Mouse (Mus musculus) kidney, adult 11 months (tissue): Measurements from ENCODE around the gene Dnmbp.

Experiments used
- DNase-seq: peaks from one replicate; pipeline ENCODE4 v3.0.0; 2022

The Dnmbp gene

DNA sequence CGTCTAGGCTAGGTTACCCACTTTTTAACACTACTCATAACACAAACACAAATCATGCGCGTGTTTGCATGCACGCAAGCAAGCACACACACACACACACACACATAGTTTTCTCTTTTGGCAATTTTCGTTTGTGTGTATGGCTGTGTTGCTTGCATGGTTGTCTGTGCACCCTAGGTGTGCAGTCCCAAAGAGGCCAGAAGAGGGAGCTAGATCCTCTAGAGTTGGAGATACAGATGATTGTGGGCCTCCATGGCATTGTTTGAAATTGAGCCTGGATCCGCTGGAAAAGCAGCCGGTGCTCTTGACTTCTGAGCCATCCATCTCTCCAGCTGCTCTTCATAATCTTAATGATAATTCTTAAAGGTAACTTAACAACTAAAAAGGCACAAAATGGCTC lies 33.5 kb downstream of the Dnmbp start:
- DNase-seq: no peak

DNA sequence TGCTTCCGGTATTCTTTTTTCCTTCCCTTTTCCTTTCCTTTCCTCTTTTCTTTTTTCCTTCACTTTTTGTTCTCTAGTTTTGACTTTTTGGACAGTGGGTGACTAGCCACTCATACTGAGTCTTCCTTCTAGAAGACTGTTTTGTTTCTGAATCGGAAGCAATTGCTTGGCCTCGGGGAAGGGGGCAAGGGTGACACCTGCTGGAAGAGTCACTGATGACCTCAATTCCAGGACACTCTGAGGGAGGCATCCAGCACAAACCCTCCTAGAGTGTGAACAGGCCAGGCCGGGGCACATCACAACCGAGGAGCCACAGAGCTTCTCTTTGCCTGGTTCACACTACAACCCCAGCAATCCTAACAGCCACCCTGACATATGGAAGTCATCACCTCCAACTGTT lies 34.0 kb downstream of the Dnmbp start:
- no peak for DNase-seq

DNA sequence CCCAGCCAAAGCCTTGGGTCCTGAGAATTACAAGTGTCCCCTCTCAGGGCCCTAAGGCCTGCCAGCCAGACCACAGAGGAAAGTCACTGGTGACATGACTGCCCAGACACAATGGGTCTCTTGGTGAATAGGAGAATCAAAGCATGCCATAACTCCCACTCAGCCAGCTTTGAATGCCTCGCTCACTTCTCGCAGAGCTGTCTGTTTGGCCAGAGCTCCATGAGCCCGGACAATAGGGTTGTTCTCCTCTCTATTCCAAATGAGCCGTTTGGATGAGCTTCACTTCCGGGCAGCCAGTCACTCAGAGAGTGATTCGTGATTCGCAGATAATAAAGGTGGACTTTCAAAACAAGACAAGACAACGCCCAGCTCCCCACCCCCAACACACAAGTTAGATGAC lies 34.9 kb downstream of the Dnmbp start:
- no peak for DNase-seq

DNA sequence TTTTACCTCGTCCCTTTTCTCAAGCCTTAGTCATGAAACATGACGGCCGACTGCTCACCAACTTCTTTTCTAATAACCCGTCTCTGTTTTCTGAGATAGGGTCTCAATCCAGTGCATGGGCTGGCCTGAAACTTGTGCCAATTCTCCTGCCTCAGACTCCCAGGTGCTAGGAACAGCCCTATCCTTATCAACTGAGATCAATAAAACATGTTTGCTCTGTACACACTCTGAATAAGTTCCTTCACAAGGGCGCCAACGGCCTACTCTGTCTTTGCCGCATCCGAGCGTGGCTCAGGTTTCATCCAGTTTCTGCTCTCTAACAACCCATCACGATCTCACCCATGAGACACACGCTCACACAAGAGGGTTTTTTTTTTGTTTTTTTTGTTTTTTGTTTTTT lies 35.7 kb downstream of the Dnmbp start:
- DNase-seq: no peak

DNA sequence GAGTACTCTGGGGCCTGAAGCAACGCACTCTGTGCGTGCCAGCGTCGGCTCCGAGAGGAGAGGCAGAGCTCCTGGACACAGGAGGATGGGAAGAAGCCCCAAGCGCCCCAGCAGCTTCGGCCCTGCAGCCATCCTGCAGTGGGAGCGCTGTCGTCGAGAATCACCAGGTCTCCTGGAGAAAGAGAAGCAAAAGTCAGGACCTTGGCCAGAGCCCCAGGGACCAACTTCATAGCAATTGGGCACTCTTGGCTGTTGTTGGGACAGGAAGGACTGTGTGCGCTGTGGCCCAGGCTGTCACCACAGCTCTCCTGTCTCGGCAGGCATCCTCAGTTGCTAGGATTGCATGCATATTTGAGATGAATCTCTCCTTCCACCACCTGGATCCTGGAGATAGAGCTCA lies 37.1 kb downstream of the Dnmbp start:
- DNase-seq: no peak

DNA sequence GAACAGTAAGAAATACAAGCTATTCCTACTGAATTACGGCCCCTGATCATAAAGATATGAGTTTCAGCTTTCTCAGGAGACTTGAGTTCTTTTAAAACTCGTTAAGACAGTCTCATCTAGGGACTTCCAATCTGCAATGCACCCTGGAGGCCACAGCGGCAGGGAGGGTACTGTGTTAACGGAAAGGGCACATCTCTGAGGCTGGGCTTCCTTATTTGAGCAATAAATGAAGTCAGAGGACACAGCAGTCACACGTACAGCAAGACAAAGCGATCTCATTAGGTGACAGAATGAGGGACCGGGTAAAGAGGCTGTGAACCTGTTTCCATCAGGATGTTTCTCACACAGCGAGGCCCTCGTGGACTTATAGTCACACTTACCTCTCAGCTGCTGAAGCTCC lies 39.3 kb downstream of the Dnmbp start:
- DNase-seq: no peak

DNA sequence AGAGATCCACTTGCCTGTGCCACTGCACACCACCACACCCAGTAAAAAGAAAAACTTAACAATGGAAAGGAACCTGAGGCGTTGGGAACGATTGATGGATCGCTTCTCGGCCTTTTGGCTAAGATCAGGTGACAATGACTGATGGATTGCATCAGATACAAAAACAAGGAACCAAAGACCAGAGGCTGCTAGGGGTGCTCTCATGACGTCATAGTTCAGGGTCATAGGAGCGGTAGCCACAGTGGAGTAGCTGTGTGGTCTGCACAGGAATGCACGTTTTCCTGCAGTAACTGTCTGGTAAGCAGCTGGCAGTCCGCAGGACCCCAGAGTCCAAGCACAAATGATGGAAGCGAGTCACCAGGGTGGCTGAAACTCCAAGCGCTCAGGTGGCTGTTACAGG lies 41.4 kb downstream of the Dnmbp start:
- no peak for DNase-seq

DNA sequence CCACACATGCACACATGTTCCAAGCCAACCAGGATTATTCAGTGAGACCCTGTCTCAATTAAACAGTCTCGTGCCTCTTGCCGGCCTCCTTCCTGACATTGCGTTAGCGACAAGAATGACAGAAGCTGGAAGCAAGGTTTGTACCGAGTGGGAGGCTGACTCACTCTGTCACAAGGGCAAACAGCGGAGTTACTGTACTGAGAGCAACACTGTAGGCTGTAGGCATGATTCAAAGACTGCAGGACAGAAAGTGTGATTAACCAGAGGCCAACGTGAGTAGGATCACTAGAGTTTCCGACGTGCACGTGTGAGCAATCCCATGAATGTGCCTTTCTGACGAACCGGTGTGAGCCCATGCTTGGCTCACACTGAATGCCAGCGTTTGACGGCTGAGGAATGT lies 43.5 kb downstream of the Dnmbp start:
- no peak for DNase-seq

DNA sequence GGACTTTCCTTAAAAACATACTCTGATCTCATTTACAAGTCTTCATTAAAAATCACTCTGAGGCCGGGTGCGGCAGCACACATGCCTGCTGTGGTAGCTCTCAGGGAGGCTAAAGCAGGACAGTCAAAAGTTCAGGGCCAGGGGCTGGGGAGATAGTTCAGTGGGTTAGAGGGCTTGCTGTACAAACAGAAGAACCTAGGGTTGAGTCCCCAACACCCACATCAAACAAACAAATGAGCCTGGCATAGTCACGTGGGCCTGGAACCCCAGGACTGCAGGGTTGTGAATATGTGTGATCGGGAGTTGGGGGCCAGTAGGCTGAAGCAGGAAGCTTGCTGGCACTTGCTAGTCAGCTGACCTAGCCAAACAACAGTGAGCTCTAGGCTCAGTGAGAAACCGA lies 44.0 kb downstream of the Dnmbp start:
- DNase-seq: no peak

DNA sequence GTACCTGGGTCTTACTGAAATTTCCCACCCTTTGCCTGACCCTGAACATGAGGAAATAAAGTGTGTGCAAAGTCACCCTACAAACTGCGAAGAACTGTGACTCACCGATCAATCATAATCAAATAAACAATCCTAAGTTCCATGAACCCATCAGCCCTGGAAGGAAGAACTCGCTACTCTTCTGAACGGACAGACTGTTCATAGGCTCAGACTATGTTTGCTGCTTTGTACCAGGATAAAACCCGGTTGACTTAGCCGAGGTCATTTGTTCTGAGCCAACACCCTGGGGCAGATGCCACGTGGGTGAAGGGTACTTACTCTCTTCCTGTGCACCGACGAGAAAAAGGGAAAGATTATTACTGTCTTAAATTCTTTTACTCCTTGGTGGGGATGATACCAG lies 45.2 kb downstream of the Dnmbp start:
- no peak for DNase-seq

DNA sequence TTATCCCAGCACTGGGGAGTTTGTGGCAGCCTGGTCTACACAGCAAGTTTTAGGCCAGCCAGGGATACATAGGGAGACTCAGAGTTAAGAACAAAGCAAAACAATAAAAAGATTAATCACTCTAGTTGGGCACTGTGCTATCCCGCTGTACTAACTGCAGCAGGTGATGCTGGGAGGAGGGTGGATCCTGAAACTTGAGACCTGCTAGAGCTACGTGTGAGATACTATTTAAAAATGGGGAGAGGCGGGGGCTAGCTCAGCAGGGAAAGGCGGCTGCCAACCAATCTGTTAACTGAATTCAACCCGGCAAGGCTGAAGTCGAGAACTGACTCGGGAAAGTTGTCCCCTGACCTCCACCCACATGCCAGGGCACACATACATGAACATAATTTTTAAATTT lies 45.9 kb downstream of the Dnmbp start:
- no peak for DNase-seq

DNA sequence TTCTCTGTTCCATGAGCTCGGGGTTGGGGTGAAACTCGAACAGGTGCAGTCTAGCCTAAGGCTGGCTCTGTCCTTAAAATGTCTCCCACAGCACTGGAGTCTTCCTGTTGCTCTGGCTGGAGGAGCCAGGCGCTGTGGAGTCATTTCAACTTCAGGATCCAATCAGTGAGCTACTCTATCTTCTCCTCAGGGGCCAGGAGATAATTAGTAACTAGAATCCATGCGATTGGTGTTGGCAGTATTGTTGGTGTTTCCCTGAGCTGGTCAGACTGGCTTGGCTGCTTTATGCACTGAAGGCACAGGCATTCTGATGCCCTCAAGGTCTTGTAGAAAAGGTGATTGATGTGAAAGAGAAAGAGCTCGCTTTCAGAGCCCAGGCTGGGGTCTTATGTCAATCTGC lies 49.5 kb downstream of the Dnmbp start:
- peak; percentile 90 for DNase-seq

DNA sequence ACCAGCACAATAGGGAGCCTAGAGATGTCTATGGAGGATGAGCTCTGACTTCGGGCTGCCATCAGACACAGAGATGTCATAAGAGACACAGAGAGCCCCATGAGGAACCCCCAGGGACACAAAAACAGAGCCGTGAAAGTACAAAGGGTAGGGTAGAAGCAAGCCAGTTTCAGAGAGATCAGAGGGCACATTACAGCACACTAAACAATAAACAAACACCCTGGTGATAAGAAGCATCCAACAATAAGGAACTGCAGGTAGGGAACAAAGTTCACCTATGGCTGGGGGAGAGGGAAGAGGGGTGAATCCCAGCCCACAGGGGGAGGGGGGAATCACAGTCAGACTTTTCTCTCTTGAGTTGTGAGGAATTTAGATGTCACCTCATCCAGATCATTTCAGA lies 52.3 kb downstream of the Dnmbp start:
- no peak for DNase-seq

DNA sequence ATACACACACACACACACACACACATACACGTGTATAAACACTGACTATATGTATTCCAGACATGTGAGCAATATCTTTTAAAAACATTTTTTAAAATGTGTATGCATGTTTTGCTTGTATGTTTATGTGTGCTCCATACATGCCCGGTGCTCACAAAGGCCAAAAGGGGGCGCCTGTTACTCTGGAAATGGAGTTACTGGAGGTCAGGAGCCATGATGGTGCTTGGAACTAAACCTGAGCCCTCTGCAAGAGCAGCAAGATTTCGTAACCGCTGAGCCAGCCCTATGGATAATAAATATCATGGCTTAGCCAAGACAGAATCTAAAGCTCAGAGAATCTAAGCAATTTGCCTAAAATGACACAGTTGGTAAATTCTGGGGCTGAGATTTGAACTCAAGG lies 52.7 kb downstream of the Dnmbp start:
- DNase-seq: no peak

DNA sequence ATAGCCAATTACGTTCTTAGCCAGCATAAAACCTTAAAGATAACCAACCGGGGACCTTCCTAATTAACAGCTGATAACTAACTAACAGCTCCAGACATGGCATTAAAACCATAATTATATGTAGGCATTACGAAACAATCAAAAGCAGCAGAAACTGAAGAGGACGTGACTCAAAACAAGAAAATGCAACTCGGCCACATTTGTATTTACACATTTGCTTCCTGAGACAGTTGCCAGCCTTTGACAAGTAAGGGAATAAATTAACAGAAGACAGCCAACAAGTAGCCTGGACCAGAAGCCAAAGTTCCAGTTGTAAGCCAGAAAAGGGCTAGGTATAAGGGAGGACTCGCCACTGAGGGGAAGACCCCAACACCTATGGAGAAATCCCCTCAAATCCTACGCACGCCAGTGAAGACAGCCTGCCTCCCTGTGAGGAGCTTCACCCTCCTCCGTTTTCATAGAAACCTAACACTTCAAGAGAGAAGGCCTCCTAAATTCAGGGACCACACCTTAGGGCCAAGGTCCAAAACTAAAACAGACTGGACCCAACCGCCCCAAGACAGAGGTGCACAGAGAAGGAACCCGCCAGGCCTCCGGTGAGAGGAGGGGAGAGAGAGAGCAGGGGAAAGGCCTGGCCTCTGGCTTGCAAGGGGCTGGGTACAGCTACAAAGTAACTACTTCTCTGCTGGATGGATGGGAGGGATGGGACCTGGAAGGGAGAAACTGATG lies 53.5 kb downstream of the Dnmbp start:
- no peak for DNase-seq

DNA sequence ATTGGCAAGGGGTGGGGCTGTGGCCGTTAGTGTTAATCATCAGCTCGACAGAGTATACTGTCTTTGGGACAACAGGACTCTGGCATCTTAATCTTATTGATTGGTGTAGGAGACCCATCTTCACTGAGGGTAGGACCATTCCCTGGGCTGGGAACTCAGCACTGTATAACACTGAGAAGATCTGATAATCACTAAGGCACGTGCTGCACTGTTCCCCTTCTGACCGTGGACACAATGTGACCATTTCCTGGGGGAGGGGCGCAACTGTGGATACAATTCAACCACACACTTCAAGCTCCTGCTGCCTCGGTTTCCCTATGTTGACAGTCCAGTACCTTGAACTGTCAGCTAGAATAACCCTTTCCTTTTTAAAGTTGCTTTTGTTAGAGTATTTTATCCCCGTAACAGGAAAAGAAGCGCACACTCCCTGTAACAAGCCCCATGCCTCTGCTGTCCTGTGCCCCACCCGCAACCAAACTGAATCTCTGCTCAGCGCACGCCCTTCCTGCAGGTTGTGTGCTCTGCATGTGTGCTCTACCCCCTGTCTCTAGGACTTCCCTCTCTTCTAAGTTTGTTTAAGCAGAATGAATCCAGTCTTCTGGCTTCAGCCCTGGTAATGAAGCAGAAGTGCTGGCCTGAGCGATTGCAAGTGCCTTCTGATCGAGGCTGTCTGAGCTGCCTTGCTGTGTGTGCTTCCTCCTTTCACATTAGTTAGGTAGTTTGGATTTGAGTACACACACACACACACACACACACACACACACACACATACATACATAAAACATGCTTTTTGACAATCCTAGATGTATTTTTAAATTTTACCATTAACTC lies 55.1 kb downstream of the Dnmbp start:
- DNase-seq: no peak

DNA sequence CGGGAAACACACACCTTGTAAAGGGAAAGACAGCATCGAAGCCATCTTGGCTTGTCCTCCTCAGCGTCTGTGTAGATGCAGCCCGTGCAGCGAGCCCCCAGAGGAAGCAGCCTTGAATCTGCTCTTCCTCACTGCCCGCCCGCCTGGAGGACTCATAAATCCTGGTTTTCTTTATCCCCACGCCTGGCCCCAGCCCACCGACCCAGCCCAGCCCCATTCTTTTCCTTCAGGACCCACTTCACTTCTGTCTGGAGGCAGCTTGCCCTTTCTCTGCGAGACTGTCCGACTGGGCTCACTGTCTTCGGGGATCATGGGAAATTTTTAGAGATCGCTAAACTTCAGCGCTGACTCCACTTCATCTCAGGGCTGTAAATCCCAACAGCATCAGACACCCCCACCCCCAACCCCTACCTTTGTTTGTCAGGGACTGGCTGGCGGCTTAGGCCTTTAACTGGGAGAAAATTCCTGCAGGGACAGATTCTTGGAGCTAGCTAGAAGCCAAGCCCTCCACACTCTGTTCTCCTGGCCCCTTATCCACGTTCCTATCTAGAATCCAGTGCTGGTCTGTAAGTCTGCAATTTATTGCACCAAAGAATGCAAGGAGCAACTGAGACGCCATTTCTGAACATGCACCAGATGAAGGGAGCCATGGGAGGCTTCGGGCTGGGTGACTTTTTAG lies 57.0 kb downstream of the Dnmbp start:
- DNase-seq: no peak

DNA sequence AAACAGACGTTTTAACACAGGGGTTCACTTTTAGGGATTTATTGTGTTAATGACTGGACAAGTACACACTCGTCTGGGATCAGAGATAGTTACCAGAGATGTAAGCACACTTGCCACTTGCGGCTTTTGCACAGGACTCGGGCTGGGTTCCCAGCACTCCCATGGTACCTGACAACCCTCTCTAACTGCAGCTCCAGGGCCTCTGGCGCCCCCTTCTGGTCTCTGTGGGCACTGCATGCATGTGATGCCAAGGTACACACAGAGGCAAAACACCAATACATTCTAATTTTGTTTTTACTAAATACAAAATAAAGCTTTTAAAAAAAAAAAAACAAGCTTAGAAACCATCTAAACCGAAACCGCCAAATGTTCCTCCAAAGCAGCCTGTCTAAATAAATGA lies 58.4 kb downstream of the Dnmbp start:
- DNase-seq: no peak

DNA sequence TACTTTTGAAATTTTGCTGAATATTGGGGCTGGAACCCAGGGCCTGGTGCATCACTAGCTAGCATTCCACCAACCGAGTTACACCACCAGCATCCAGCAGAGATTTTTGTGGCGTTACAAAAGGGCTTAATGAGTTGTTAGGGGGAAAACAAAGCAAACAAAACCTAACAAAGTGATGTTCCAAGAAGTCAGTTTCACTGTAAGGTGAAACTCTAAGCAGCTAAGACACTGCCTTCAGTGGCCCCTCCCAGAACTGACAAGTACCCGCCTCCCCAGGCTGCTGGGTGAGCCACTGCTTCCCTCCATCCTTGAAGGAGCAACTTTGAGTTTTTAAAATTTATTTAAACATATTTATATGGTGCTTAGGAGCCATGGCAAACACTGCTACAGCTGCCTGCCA lies 59.6 kb downstream of the Dnmbp start:
- DNase-seq: no peak

DNA sequence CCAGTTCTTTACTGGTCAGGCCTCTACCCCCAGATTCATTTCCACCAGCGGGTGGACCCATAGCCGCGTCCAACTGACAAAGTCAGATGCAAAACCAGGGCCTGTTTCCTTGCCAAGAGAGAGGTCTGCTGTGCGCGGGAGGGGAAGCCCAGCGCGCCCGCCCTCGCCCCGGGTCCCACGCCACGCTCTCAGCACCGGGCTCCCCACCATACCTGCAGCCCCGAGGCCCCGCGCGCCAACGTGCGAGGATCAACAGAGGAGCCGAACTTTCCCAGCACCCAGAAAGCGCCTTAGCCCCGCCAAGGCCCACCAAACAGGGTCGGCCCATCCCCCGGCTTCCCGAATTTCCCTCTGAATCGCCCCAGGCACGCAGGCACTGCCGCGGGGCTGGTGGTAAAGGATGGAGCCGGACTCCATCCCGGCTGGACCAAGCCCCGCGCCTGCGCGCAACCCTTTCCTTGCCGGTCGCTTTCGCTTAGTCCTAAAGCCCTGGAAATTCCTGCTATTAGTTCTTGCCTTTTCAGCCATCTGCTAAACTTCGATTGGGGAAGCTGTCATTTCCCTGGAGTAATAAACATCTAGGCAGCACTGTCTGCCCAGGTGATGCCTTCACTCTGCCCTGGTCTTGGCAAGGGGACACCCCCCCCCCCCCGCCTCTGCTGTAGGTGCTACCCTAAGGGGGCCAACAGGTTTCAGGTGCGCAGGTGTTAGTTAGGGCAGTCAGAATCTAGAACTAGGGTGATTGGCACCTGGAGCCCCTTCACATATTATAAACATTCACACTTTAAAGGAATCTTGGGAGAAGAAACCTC lies 60.4 kb downstream of the Dnmbp start:
- no peak for DNase-seq

DNA sequence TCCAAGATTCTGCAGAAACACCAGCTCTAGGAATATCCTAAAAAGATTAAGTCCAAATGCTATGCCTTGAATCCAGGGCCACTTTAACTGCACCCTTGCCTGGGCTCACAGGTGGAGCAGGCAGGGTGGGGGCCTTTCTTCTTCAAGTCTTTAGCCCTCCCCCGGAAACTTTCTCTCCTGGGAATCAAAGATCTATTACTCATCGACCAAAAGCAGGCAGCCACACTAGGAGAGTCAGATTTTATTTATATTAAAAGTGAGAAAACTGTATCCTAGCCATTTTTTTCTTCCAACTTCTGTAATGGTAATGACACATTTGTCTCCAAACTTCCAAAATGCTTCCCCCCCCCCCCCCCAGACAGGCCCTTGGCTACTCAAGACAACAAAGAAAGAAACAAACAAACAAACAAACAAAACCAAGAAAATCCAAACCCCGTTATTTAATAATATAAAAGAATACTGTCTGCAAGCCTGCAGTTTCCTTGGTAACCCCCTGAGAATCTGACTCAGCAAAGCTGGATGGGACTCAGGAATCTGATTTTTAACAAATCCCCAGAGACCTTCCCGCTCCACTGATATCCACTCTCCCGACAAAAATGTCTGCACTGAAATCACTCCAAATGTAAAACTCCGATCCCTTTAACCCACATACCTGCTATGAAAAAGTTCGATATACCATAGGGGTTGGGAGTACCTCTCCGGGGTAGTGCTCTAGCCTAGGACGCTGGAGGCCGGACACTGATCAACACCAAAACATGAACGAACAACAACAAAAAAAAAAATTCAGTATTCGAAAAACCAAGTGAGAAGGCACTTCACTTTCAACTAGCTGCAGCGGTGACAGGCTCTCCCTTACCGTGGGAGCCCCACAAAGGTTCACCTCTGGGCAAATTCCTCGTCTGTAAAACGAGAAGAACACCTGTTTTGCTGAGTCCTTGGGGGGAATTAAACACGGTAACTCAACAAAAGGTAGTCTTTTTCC lies 61.6 kb downstream of the Dnmbp start:
- DNase-seq: no peak

DNA sequence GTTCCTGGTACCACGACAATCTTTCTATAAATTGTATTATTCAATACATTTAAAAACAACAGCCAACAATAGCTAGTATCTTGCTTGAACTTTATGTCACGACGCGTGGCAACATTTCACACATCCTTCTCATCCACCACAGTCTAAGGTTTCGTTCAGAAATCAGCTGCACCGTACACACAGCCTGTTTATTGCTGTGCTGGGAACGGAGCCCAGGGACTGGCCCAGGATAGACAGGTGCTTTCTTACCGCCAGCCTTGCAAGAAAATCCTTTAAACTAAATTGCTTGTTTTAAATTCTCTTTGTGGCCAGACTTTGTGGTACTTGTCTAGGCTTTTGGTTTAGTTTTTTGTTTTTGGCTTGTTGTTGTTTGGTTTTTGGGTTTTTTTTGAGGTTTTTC lies 62.6 kb downstream of the Dnmbp start:
- DNase-seq: no peak
